ENCODE assay signal across 18 mouse cellular contexts in the genomic region with DNA sequence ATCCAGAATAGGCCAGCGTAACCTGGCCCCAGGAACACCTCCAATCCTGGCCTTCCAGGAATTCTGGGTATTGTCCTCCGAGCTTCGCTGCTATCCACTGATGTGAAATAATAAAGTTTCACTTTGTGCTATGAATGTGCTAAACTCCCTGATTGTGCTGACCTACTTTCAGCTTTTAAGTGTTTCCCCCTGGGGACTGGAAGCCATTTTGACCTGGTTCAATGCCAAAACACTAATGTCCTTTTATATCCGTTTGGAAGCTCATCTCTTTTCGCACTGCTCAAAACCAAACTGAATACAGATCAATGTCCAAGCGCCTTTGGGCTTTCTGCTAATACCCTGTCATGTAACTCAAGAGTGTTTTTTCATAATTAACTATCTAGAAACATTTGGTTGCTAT. TPM values are rescaled to one million over a fixed set of nuclear protein-coding genes. Genes with fewer than 3 reads are reported as not detected.
A peak's percentile ranks its signal among the peaks of the same experiment; 100 is the strongest.
DNase-seq lines count a peak whose midpoint lies in the region; ATAC-seq and TF ChIP-seq lines count a peak whose summit lies in the region.
"Had no signal": no experiment of that assay in that cellular context is flagged by ENCODE, and none has a peak within 500 bp of the region (broad histone marks: within the 10 kb centered on the region; RNA-seq: fewer than 3 reads in every experiment).

No protein-coding gene starts in this region.

- TF ChIP-seq CTCF in gastrocnemius, adult 2 months (IDR thresholded peaks at IDR 0.05): no peak

- no peaks in the 10 kb centered on the region for H3K9me3 ChIP-seq in intestine, embryonic 16.5 days (ENCODE audit: control insufficient read depth, low read length)
- no peaks in the 10 kb centered on the region for H3K9me3 ChIP-seq in intestine, embryonic 15.5 days
- H3K9me3 ChIP-seq in midbrain, embryonic 14.5 days (ENCODE audit: control insufficient read depth, low read length): no peaks in the 10 kb centered on the region
- H3K9me3 ChIP-seq in midbrain, embryonic 15.5 days: no peaks in the 10 kb centered on the region
- H3K9me3 ChIP-seq: forebrain, embryonic 12.5 days; limb, embryonic 12.5 days; liver, embryonic 13.5 days; midbrain, embryonic 12.5 days had no signal

- no peaks in the 10 kb centered on the region for H3K36me3 ChIP-seq in intestine, embryonic 16.5 days (ENCODE audit: control insufficient read depth, insufficient read depth, low read length)
- no peaks in the 10 kb centered on the region; the same call in 1 of the 2 replicates for H3K36me3 ChIP-seq in intestine, embryonic 15.5 days
- 0 out of 2 replicates have a peak, but pooled peaks cover 4% of the 10 kb centered on the region for H3K36me3 ChIP-seq in midbrain, embryonic 14.5 days (ENCODE audit: control insufficient read depth, insufficient read depth, low read length)
- H3K36me3 ChIP-seq in midbrain, embryonic 15.5 days (replicated peaks): no peaks in the 10 kb centered on the region
- H3K36me3 ChIP-seq: forebrain, embryonic 12.5 days; liver, embryonic 13.5 days; midbrain, embryonic 12.5 days had no signal

- no peak for DNase-seq in gastrocnemius, adult 2 months
- DNase-seq in gastrocnemius, adult 8-10 months (ENCODE audit: low spot score in 2 of 2): no peak
- DNase-seq in midbrain, embryonic 14.5 days: peak; percentile 17
- DNase-seq in thymus, adult 18-20 months: no peak
- DNase-seq: adrenal gland, adult 8-10 months; cerebellum, adult 11-12 months; cerebellum, postnatal 25 days; liver, embryonic 13.5 days; right cerebral cortex, postnatal 25 days had no signal

- intact Hi-C loops in gastrocnemius, adult 2 months (cut with DNase I): no loop called here

- H3K4me1 ChIP-seq in intestine, embryonic 16.5 days (ENCODE audit: control insufficient read depth, insufficient read depth, low read length): peaks cover 5% of the 10 kb centered on the region; the same call in 1 of the 2 replicates
- H3K4me1 ChIP-seq in intestine, embryonic 15.5 days (replicated peaks): peaks cover 8% of the 10 kb centered on the region
- peaks cover 21% of the 10 kb centered on the region for H3K4me1 ChIP-seq in midbrain, embryonic 14.5 days (ENCODE audit: control insufficient read depth, insufficient read depth, low read length)
- H3K4me1 ChIP-seq in midbrain, embryonic 15.5 days: peaks cover 20% of the 10 kb centered on the region
- H3K4me1 ChIP-seq: liver, embryonic 13.5 days had no signal

- 82% methylated on average over 6 of the region's 6 CpGs for WGBS in intestine, embryonic 16.5 days
- WGBS in intestine, embryonic 15.5 days: 87% methylated on average over 6 of the region's 6 CpGs
- WGBS in midbrain, embryonic 14.5 days: 85% methylated on average over 6 of the region's 6 CpGs
- WGBS in midbrain, embryonic 15.5 days: 78% methylated on average over 6 of the region's 6 CpGs

- H3K9ac ChIP-seq in intestine, embryonic 16.5 days (ENCODE audit: low read depth, low read length): no peak overlapping the region
- H3K9ac ChIP-seq in intestine, embryonic 15.5 days: no peak overlapping the region
- no peak overlapping the region for H3K9ac ChIP-seq in midbrain, embryonic 14.5 days (replicated peaks; ENCODE audit: low read length)
- H3K9ac ChIP-seq in midbrain, embryonic 15.5 days: no peak overlapping the region
- H3K9ac ChIP-seq: forebrain, embryonic 12.5 days; limb, embryonic 12.5 days; liver, embryonic 13.5 days; midbrain, embryonic 12.5 days had no signal

- H3K27me3 ChIP-seq in intestine, embryonic 16.5 days (replicated peaks; ENCODE audit: control insufficient read depth, insufficient read depth, low read length): no peaks in the 10 kb centered on the region
- H3K27me3 ChIP-seq in intestine, embryonic 15.5 days (replicated peaks): no peaks in the 10 kb centered on the region
- H3K27me3 ChIP-seq in midbrain, embryonic 14.5 days (ENCODE audit: control insufficient read depth, insufficient read depth, low read length): no peaks in the 10 kb centered on the region
- no peaks in the 10 kb centered on the region for H3K27me3 ChIP-seq in midbrain, embryonic 15.5 days (replicated peaks)
- H3K27me3 ChIP-seq: limb, embryonic 12.5 days; liver, embryonic 13.5 days had no signal

- peak; percentile 29; the same call in 1 of the 2 replicates for ATAC-seq in intestine, embryonic 16.5 days
- no peak for ATAC-seq in intestine, embryonic 15.5 days
- ATAC-seq in midbrain, embryonic 14.5 days (ENCODE audit: low FRiP score, low TSS enrichment): no peak
- ATAC-seq in midbrain, embryonic 15.5 days (replicated peaks): no peak
- ATAC-seq in megakaryocyte-erythroid progenitor cell, adult 5-6 weeks (replicated peaks; ENCODE audit: low FRiP score, low TSS enrichment, poor library complexity, severe bottlenecking): no peak
- ATAC-seq: lung, postnatal 0 days had no signal

- H3K4me2 ChIP-seq in intestine, embryonic 16.5 days (ENCODE audit: low read depth, low read length): no peak overlapping the region
- no peak overlapping the region for H3K4me2 ChIP-seq in intestine, embryonic 15.5 days (replicated peaks)
- no peak overlapping the region for H3K4me2 ChIP-seq in midbrain, embryonic 14.5 days (ENCODE audit: low read length)
- no peak overlapping the region for H3K4me2 ChIP-seq in midbrain, embryonic 15.5 days
- H3K4me2 ChIP-seq: forebrain, embryonic 12.5 days; limb, embryonic 12.5 days; liver, embryonic 13.5 days; midbrain, embryonic 12.5 days had no signal

- peak overlapping the region; percentile 3; the same call in 1 of the 2 replicates for H3K4me3 ChIP-seq in gastrocnemius, adult 2 months
- H3K4me3 ChIP-seq in intestine, embryonic 16.5 days (ENCODE audit: low read length): no peak overlapping the region
- no peak overlapping the region for H3K4me3 ChIP-seq in intestine, embryonic 15.5 days (replicated peaks)
- H3K4me3 ChIP-seq in midbrain, embryonic 14.5 days (replicated peaks; ENCODE audit: low read depth, low read length): no peak overlapping the region
- no peak overlapping the region for H3K4me3 ChIP-seq in midbrain, embryonic 15.5 days
- H3K4me3 ChIP-seq: forebrain, embryonic 12.5 days; limb, embryonic 12.5 days; liver, embryonic 13.5 days; midbrain, embryonic 12.5 days had no signal

- H3K27ac ChIP-seq in gastrocnemius, adult 2 months: no peak overlapping the region; the same call in 1 of the 2 replicates
- no peak overlapping the region for H3K27ac ChIP-seq in intestine, embryonic 16.5 days (ENCODE audit: low read length)
- H3K27ac ChIP-seq in intestine, embryonic 15.5 days: no peak overlapping the region
- no peak overlapping the region for H3K27ac ChIP-seq in midbrain, embryonic 14.5 days (replicated peaks; ENCODE audit: low read depth, low read length)
- H3K27ac ChIP-seq in midbrain, embryonic 15.5 days: no peak overlapping the region
- H3K27ac ChIP-seq: forebrain, embryonic 12.5 days; kidney, postnatal 0 days; limb, embryonic 12.5 days; liver, embryonic 13.5 days; midbrain, embryonic 12.5 days had no signal

RNA-seq across cellular contexts. Expression of a gene that starts 22.2 kb away (rescaled TPM):
- total RNA-seq in gastrocnemius, adult 2 months (2021): 1 to 10 TPM; 2.3 to 3.7 TPM
- total RNA-seq in gastrocnemius, adult 8-10 months (2022): 1 to 10 TPM in 3 of 4 experiments, under 1 TPM in 1; 0.94 to 1.8 (median 1.5) TPM
- polyA plus RNA-seq in intestine, embryonic 16.5 days (2015; fragmentation: Nextera tagmentation; extraction: Ambion mirVana): 80.0 and 89.5 TPM in 2 replicates
- 72.4 and 74.1 TPM in 2 replicates for polyA plus RNA-seq in intestine, embryonic 15.5 days (2015; fragmentation: Nextera tagmentation; extraction: Ambion mirVana)
- 44.2 and 51.2 TPM in 2 replicates for polyA plus RNA-seq in midbrain, embryonic 14.5 days (2014; fragmentation: Nextera tagmentation; extraction: Ambion mirVana)
- polyA plus RNA-seq in midbrain, embryonic 15.5 days (2015; fragmentation: Nextera tagmentation; extraction: Ambion mirVana): 68.6 and 69.4 TPM in 2 replicates
- not detected in 2 replicates for total RNA-seq in megakaryocyte-erythroid progenitor cell, adult 5-6 weeks (2014; fragmentation: Nextera tagmentation)
- 0.65 and 1.2 TPM in 2 replicates for total RNA-seq in megakaryocyte-erythroid progenitor cell, adult 5-6 weeks (2017)
